Mouse (Mus musculus) large intestine, adult 2 months (tissue): ENCODE measurements at regions not wholly inside any gene's neighbourhood (a gene's known extent, or its start where the extent isn't known, plus 50 kb on each side); places are given as distances from the start of the nearest gene placed in this dataset.

Experiments used
- DNase-seq: peaks from one replicate; pipeline ENCODE4 v3.0.0-alpha.2; 2012; ENCODE audit warnings: low read depth, low spot score
- WGBS: fragments of 180-500 bp; shearing (Covaris S2); methylation state at CpG from one replicate; pipeline ENCODE4 v1.1.7; 2018; 5-methylcytosine and 5-hydroxymethylcytosine counted together

- WGBS = 40% methylated on average over 7 of the region's 7 CpGs
- no peak for DNase-seq
Measured at GRCm38 (mm10) chr3:128181221-128181908, 285.2 kb upstream of the Fam241a start.

GRCm38 (mm10) chr3:128149216-128149615 is 253.1 kb upstream of the Fam241a start:
- DNase-seq = no peak
- 84% methylated on average over 8 of the region's 8 CpGs for WGBS

GRCm38 (mm10) chr3:128145329-128145728 is 249.2 kb upstream of the Fam241a start:
- WGBS = 45% methylated on average over 7 of the region's 7 CpGs
- DNase-seq = no peak

GRCm38 (mm10) chr3:128127836-128128235 is 231.7 kb upstream of the Fam241a start:
- WGBS = 80% methylated on average over 5 of the region's 5 CpGs
- DNase-seq = no peak

GRCm38 (mm10) chr3:128126664-128127063 is 230.5 kb upstream of the Fam241a start:
- 42% methylated on average over 3 of the region's 3 CpGs for WGBS
- no peak for DNase-seq

- no peak for DNase-seq
- 54% methylated on average over 6 of the region's 6 CpGs for WGBS
Measured at GRCm38 (mm10) chr3:128122111-128122510, 226.0 kb upstream of the Fam241a start.

GRCm38 (mm10) chr3:128120647-128121440 is 224.7 kb upstream of the Fam241a start:
- WGBS = 79% methylated on average over 6 of the region's 6 CpGs
- no peak for DNase-seq

- no peak for DNase-seq
- 62% methylated on average over 3 of the region's 3 CpGs for WGBS
Measured at GRCm38 (mm10) chr3:128113209-128113608, 217.1 kb upstream of the Fam241a start.

GRCm38 (mm10) chr3:128110406-128110805 is 214.3 kb upstream of the Fam241a start:
- DNase-seq = no peak
- 29% methylated on average over 2 of the region's 2 CpGs for WGBS

- WGBS = 88% methylated on average over 6 of the region's 6 CpGs
- DNase-seq = no peak
Measured at GRCm38 (mm10) chr3:128104516-128104915, 208.4 kb upstream of the Fam241a start.

- no peak for DNase-seq
Measured at GRCm38 (mm10) chr3:128093046-128093445, 196.9 kb upstream of the Fam241a start.

GRCm38 (mm10) chr3:128088207-128088606 is 192.1 kb upstream of the Fam241a start:
- WGBS = 28% methylated on average over 4 of the region's 4 CpGs
- no peak for DNase-seq

- 57% methylated on average over 10 of the region's 10 CpGs for WGBS
- DNase-seq = no peak
Measured at GRCm38 (mm10) chr3:128087163-128087562, 191.0 kb upstream of the Fam241a start.

- 78% methylated on average over 6 of the region's 6 CpGs for WGBS
- no peak for DNase-seq
Measured at GRCm38 (mm10) chr3:128082463-128082862, 186.3 kb upstream of the Fam241a start.

GRCm38 (mm10) chr3:128081430-128081829 is 185.3 kb upstream of the Fam241a start:
- no peak for DNase-seq
- 35% methylated on average over 1 of the region's 1 CpGs for WGBS

- WGBS = 63% methylated on average over 4 of the region's 4 CpGs
- DNase-seq = no peak
Measured at GRCm38 (mm10) chr3:128067861-128068260, 171.7 kb upstream of the Fam241a start.

- DNase-seq = no peak
- whole genome bisulfite sequencing = 70% methylated on average over 9 of the region's 9 CpGs
Measured at GRCm38 (mm10) chr3:128054031-128054430, 157.9 kb upstream of the Fam241a start.

- DNase-seq = no peak
- 42% methylated on average over 3 of the region's 3 CpGs for WGBS
Measured at GRCm38 (mm10) chr3:128043709-128044108, 147.6 kb upstream of the Fam241a start.

- 26% methylated on average over 12 of the region's 12 CpGs for WGBS
Measured at GRCm38 (mm10) chr3:128040407-128041115, 144.4 kb upstream of the Fam241a start.

GRCm38 (mm10) chr3:128039185-128039584 is 143.1 kb upstream of the Fam241a start:
- DNase-seq = no peak
- 39% methylated on average over 5 of the region's 5 CpGs for WGBS

More at GRCm38 (mm10) chr3:128040407-128041115, 144.4 kb upstream of the Fam241a start:
- no peak for DNase-seq
